Mouse (Mus musculus) heart, postnatal 14 days (tissue): Measurements from ENCODE around the gene Trim44. TPM values are rescaled to one million over a fixed set of nuclear protein-coding genes. Genes with fewer than 3 reads are reported as not detected.

Source experiments
- total RNA-seq, 2 experiments: library from RNA; stranded (reverse); gene quantifications; 2 replicates each; pipeline ENCODE4 v1.2.3; 2021

Gene Trim44
- total RNA-seq, 2 experiments from 2014 or later, result 30.0 to 31.3 TPM

Other genes starting within 250 kb of the Trim44 start
- gene Ldlrad3, start 221.4 kb downstream of the Trim44 start, total RNA-seq, result 1 to 10 TPM; 6.0 to 6.6 TPM
- gene Fjx1, start 44.7 kb upstream of the Trim44 start, total RNA-seq, result 1 to 10 TPM in 1 of 2 experiments, under 1 TPM in 1; 0.98 to 1.1 TPM
- 1 to 10 TPM; 4.6 to 6.0 TPM for gene Pamr1, start 142.2 kb upstream of the Trim44 start, total RNA-seq